Mouse (Mus musculus) forebrain, embryonic 15.5 days (tissue): ENCODE measurements at regions not wholly inside any gene's neighbourhood (a gene's known extent, or its start where the extent isn't known, plus 50 kb on each side); places are given as distances from the start of the nearest gene placed in this dataset.

ENCODE experiments used
- ATAC-seq: fragments of 200-750 bp; cut with Nextera tagmentation; replicated peaks from 2 replicates; pipeline ENCODE4 v1.8.0; 2017; ENCODE audit warnings: mild to moderate bottlenecking, moderate TSS enrichment, moderate library complexity
- H3K27ac ChIP-seq: fragments of 300-500 bp; sonication (generic); replicated peaks from 2 replicates; pipeline ENCODE4 v1.5.1; 2015; ENCODE audit warnings: mild to moderate bottlenecking, inconsistent platforms
- H3K27me3 ChIP-seq: fragments of 300-500 bp; sonication (generic); 2 replicates; pipeline ENCODE4 v1.6.1; 2015; ENCODE audit warnings: inconsistent platforms
- H3K36me3 ChIP-seq: fragments of 300-500 bp; sonication (generic); 2 replicates; pipeline ENCODE4 v1.6.1; 2015; ENCODE audit warnings: mild to moderate bottlenecking, inconsistent platforms
- H3K4me1 ChIP-seq: fragments of 300-500 bp; sonication (generic); 2 replicates; pipeline ENCODE4 v1.6.1; 2015; ENCODE audit warnings: inconsistent platforms
- H3K4me2 ChIP-seq: fragments of 300-500 bp; sonication (generic); replicated peaks from 2 replicates; pipeline ENCODE4 v1.6.1; 2015; ENCODE audit warnings: mild to moderate bottlenecking, inconsistent platforms
- H3K4me3 ChIP-seq: fragments of 300-500 bp; sonication (generic); 2 replicates; pipeline ENCODE4 v1.5.1; 2015; ENCODE audit warnings: mild to moderate bottlenecking, inconsistent platforms
- H3K9ac ChIP-seq: fragments of 300-500 bp; sonication (generic); replicated peaks from 2 replicates; pipeline ENCODE4 v1.6.1; 2015; ENCODE audit warnings: mild to moderate bottlenecking, inconsistent platforms
- H3K9me3 ChIP-seq: fragments of 300-500 bp; sonication (generic); 2 replicates; pipeline ENCODE4 v1.6.1; 2016; ENCODE audit warnings: inconsistent platforms
- WGBS: fragments of 180-500 bp; shearing (Covaris S2); methylation state at CpG from one replicate; pipeline ENCODE4 v1.1.7; 2015; ENCODE audit warnings: mixed read lengths; 5-methylcytosine and 5-hydroxymethylcytosine counted together

- WGBS = 58% methylated on average over 8 of the region's 8 CpGs
- H3K27me3 ChIP-seq = no peaks in the 10 kb centered on the region
- H3K9me3 ChIP-seq = no peaks in the 10 kb centered on the region
- no peak overlapping the region for H3K27ac ChIP-seq
- H3K4me2 ChIP-seq = no peak overlapping the region
- H3K36me3 ChIP-seq = no peaks in the 10 kb centered on the region
- no peak for ATAC-seq
- no peaks in the 10 kb centered on the region for H3K4me1 ChIP-seq
- no peak overlapping the region for H3K9ac ChIP-seq
- H3K4me3 ChIP-seq = no peak overlapping the region
Measured at GRCm38 (mm10) chr15:93750953-93751352, 155.3 kb upstream of the Prickle1 start.

- ATAC-seq = no peak
- WGBS = 87% methylated on average over 12 of the region's 12 CpGs
Measured at GRCm38 (mm10) chr15:93744191-93744945, 148.7 kb upstream of the Prickle1 start.

GRCm38 (mm10) chr15:93733731-93734510 is 138.2 kb upstream of the Prickle1 start:
- Histone ChIP-seq H3K27me3 (no peaks in the 10 kb centered on the region), H3K4me2 (no peak overlapping the region), H3K36me3 (no peaks in the 10 kb centered on the region), H3K27ac (no peak overlapping the region), H3K9me3 (no peaks in the 10 kb centered on the region), H3K4me1 (no peaks in the 10 kb centered on the region), H3K9ac (no peak overlapping the region), H3K4me3 (no peak overlapping the region)
- 87% methylated on average over 18 of the region's 18 CpGs for WGBS
- no peak for ATAC-seq

More at GRCm38 (mm10) chr15:93744191-93744945, 148.7 kb upstream of the Prickle1 start:
- H3K9ac ChIP-seq = no peak overlapping the region
- no peaks in the 10 kb centered on the region for H3K27me3 ChIP-seq
- no peak overlapping the region for H3K4me3 ChIP-seq
- no peaks in the 10 kb centered on the region for H3K4me1 ChIP-seq
- no peak overlapping the region for H3K4me2 ChIP-seq
- no peaks in the 10 kb centered on the region for H3K9me3 ChIP-seq
- no peaks in the 10 kb centered on the region for H3K36me3 ChIP-seq
- H3K27ac ChIP-seq = no peak overlapping the region

GRCm38 (mm10) chr15:93732825-93733224 is 137.1 kb upstream of the Prickle1 start:
- Histone ChIP-seq H3K9me3 (no peaks in the 10 kb centered on the region), H3K36me3 (no peaks in the 10 kb centered on the region), H3K4me1 (no peaks in the 10 kb centered on the region), H3K27me3 (no peaks in the 10 kb centered on the region), H3K4me3 (no peak overlapping the region), H3K9ac (no peak overlapping the region), H3K27ac (no peak overlapping the region), H3K4me2 (no peak overlapping the region)
- no peak for ATAC-seq
- WGBS = 58% methylated on average over 5 of the region's 5 CpGs

- Histone ChIP-seq H3K9ac (no peak overlapping the region), H3K27me3 (no peaks in the 10 kb centered on the region), H3K4me3 (no peak overlapping the region), H3K4me1 (no peaks in the 10 kb centered on the region), H3K27ac (no peak overlapping the region), H3K4me2 (no peak overlapping the region), H3K36me3 (no peaks in the 10 kb centered on the region), H3K9me3 (no peaks in the 10 kb centered on the region)
- no peak for ATAC-seq
- WGBS = 82% methylated on average over 6 of the region's 6 CpGs
Measured at GRCm38 (mm10) chr15:93731161-93731560, 135.5 kb upstream of the Prickle1 start.

- ATAC-seq = no peak
- Histone ChIP-seq H3K27ac (no peak overlapping the region), H3K9me3 (no peaks in the 10 kb centered on the region), H3K36me3 (no peaks in the 10 kb centered on the region), H3K4me2 (no peak overlapping the region), H3K9ac (no peak overlapping the region), H3K27me3 (no peaks in the 10 kb centered on the region), H3K4me1 (no peaks in the 10 kb centered on the region), H3K4me3 (no peak overlapping the region)
- WGBS = 69% methylated on average over 4 of the region's 4 CpGs
Measured at GRCm38 (mm10) chr15:93715443-93715842, 119.8 kb upstream of the Prickle1 start.

- no peaks in the 10 kb centered on the region for H3K4me1 ChIP-seq
- no peak overlapping the region for H3K4me2 ChIP-seq
- H3K27ac ChIP-seq = no peak overlapping the region
- 78% methylated on average over 7 of the region's 7 CpGs for WGBS
- H3K27me3 ChIP-seq = no peaks in the 10 kb centered on the region
- H3K36me3 ChIP-seq = no peaks in the 10 kb centered on the region
- no peak overlapping the region for H3K4me3 ChIP-seq
- ATAC-seq = no peak
- H3K9me3 ChIP-seq = no peaks in the 10 kb centered on the region
- no peak overlapping the region for H3K9ac ChIP-seq
Measured at GRCm38 (mm10) chr15:93713428-93713827, 117.7 kb upstream of the Prickle1 start.

GRCm38 (mm10) chr15:93712594-93712993 is 116.9 kb upstream of the Prickle1 start:
- H3K4me2 ChIP-seq = no peak overlapping the region
- H3K4me1 ChIP-seq = no peaks in the 10 kb centered on the region
- no peak overlapping the region for H3K4me3 ChIP-seq
- H3K36me3 ChIP-seq = no peaks in the 10 kb centered on the region
- no peaks in the 10 kb centered on the region for H3K9me3 ChIP-seq
- H3K27me3 ChIP-seq = no peaks in the 10 kb centered on the region
- no peak for ATAC-seq
- no peak overlapping the region for H3K9ac ChIP-seq
- WGBS = 81% methylated on average over 10 of the region's 10 CpGs
- no peak overlapping the region for H3K27ac ChIP-seq

GRCm38 (mm10) chr15:93711150-93711784 is 115.6 kb upstream of the Prickle1 start:
- no peak overlapping the region for H3K4me2 ChIP-seq
- 84% methylated on average over 13 of the region's 13 CpGs for WGBS
- H3K27me3 ChIP-seq = no peaks in the 10 kb centered on the region
- no peaks in the 10 kb centered on the region for H3K4me1 ChIP-seq
- H3K27ac ChIP-seq = no peak overlapping the region
- no peaks in the 10 kb centered on the region for H3K9me3 ChIP-seq
- H3K36me3 ChIP-seq = no peaks in the 10 kb centered on the region
- no peak for ATAC-seq
- no peak overlapping the region for H3K9ac ChIP-seq
- no peak overlapping the region for H3K4me3 ChIP-seq

GRCm38 (mm10) chr15:93710493-93711149 is 114.9 kb upstream of the Prickle1 start:
- 93% methylated on average over 15 of the region's 15 CpGs for WGBS
- Histone ChIP-seq H3K27ac (no peak overlapping the region), H3K27me3 (no peaks in the 10 kb centered on the region), H3K36me3 (no peaks in the 10 kb centered on the region), H3K9ac (no peak overlapping the region), H3K4me1 (no peaks in the 10 kb centered on the region), H3K4me3 (no peak overlapping the region), H3K9me3 (no peaks in the 10 kb centered on the region), H3K4me2 (no peak overlapping the region)
- no peak for ATAC-seq

GRCm38 (mm10) chr15:93706366-93706930 is 110.8 kb upstream of the Prickle1 start:
- no peak for ATAC-seq
- Histone ChIP-seq H3K27me3 (no peaks in the 10 kb centered on the region), H3K36me3 (no peaks in the 10 kb centered on the region), H3K9me3 (no peaks in the 10 kb centered on the region), H3K9ac (no peak overlapping the region), H3K4me3 (no peak overlapping the region), H3K4me1 (no peaks in the 10 kb centered on the region), H3K4me2 (no peak overlapping the region), H3K27ac (no peak overlapping the region)
- 86% methylated on average over 11 of the region's 11 CpGs for WGBS
